Mouse (Mus musculus) erythroblast, embryonic 14.5 days (primary cell): Measurements from ENCODE around the gene B230118H07Rik. TPM values are rescaled to one million over a fixed set of nuclear protein-coding genes. Genes with fewer than 3 reads are reported as not detected.

Experiments
- H3K27me3 ChIP-seq: 2 replicates; pipeline ENCODE4 v1.6.1; 2012; ENCODE audit warnings: inconsistent platforms; ENCODE audit not compliant: control insufficient read depth
- H3K36me3 ChIP-seq: 2 replicates; pipeline ENCODE4 v1.6.1; 2012; ENCODE audit warnings: mild to moderate bottlenecking, inconsistent platforms; ENCODE audit not compliant: control insufficient read depth
- H3K4me1 ChIP-seq: 2 replicates; pipeline ENCODE4 v1.6.1; 2012; ENCODE audit warnings: inconsistent platforms; ENCODE audit not compliant: control insufficient read depth
- H3K4me3 ChIP-seq: replicated peaks from 2 replicates; pipeline ENCODE3; 2012; ENCODE audit warnings: moderate library complexity, mild to moderate bottlenecking, inconsistent platforms
- H3K9me3 ChIP-seq: 2 replicates; pipeline ENCODE4 v1.6.1; 2012; ENCODE audit warnings: low read length, inconsistent platforms, mixed read lengths; ENCODE audit not compliant: control insufficient read depth
- GATA1 ChIP-seq: IDR thresholded peaks from 2 replicates; pipeline ENCODE4 v1.6.1; 2012; ENCODE audit warnings: low read length, inconsistent platforms, mixed read lengths
- TAL1 ChIP-seq: IDR thresholded peaks from 3 replicates; pipeline ENCODE4 v1.6.1; 2012; ENCODE audit warnings: low read length, inconsistent platforms, mixed read lengths
- polyA plus RNA-seq: library from polyadenylated mRNA; stranded (reverse); fragments of >175 nt; gene quantifications from 2 replicates; pipeline ENCODE4 v1.2.3, GENCODE M21; 2012

Gene B230118H07Rik
- polyA plus RNA-seq, 1 experiment = 0.13 TPM

DNA sequence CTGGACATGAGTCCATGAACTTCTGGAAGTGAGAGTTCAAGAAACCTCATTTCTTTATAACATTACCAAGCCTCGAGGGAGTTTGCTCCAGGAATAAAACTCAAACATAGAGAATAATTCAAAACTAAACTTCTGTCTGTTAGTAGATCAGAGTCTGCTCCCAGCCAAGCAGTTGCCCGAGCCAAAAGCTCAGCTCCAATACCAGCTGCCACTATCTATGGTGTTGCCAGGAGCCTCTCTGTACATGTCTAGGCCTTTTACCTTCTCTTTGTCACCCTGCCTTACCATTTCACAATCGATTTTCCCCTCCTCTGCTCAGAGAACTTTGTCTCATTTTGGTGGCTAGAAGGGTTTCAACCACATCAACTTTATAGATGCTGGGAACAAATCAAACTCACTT, 24.2 kb upstream of the B230118H07Rik start:
- peaks cover 7% of the 10 kb centered on the region for H3K4me1 ChIP-seq
- H3K36me3 ChIP-seq = no peaks in the 10 kb centered on the region
- TF ChIP-seq TAL1 (no peak), GATA1 (no peak)

DNA sequence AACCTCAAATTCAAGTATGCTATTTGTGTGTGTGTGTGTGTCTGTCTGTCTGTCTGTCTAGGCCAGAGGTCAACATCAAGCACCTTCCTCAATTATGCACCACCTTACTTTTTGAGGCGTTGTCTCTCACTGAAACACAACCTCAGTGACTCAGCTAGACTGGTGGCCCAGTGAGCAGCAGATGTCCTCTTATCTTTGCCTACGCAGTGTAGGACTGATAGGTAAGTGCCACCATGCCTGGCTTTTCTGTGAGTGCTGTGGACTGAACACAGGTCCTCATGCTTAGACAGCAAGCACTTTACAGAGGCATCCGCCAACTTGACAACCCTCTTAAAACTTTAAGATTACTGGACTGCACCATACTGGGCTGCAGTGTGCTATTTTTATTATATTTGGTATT, 19.4 kb upstream of the B230118H07Rik start:
- Histone ChIP-seq H3K36me3 (no peaks in the 10 kb centered on the region), H3K4me1 (peaks cover 2% of the 10 kb centered on the region; the same call in 1 of the 2 replicates), H3K9me3 (peaks cover 2% of the 10 kb centered on the region; the same call in 1 of the 2 replicates), H3K4me3 (no peak overlapping the region), H3K27me3 (no peaks in the 10 kb centered on the region; the same call in 1 of the 2 replicates)
- no peak for TF ChIP-seq GATA1
- no peak for TF ChIP-seq TAL1

More for the DNA sequence above, 24.2 kb upstream of the B230118H07Rik start:
- peaks cover 20% of the 10 kb centered on the region for H3K27me3 ChIP-seq
- H3K9me3 ChIP-seq = peaks cover 2% of the 10 kb centered on the region; the same call in 1 of the 2 replicates
- no peak overlapping the region for H3K4me3 ChIP-seq

DNA sequence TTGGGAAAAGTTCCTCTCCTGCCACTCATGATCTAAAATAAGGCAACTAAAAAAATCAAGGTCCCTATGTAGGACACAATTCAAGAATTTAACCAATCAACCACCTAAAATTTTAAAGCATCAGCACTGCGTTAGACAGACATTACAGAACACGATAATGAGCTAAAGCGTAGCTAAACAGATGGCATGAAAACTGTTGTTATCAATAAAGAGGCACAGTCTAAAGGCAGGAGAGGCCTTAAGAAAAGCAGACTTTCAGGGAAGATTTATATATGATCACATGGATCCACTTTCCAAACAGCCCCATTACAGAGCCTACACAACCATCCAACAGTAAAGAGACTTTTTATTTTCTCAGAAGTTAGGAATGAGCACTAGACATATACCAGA, 16.4 kb upstream of the B230118H07Rik start:
- Histone ChIP-seq H3K27me3 (no peaks in the 10 kb centered on the region), H3K4me1 (peaks cover 2% of the 10 kb centered on the region; the same call in 1 of the 2 replicates), H3K36me3 (no peaks in the 10 kb centered on the region), H3K4me3 (no peak overlapping the region), H3K9me3 (peaks cover 2% of the 10 kb centered on the region; the same call in 1 of the 2 replicates)
- no peak for TF ChIP-seq TAL1
- TF ChIP-seq GATA1 = no peak

DNA sequence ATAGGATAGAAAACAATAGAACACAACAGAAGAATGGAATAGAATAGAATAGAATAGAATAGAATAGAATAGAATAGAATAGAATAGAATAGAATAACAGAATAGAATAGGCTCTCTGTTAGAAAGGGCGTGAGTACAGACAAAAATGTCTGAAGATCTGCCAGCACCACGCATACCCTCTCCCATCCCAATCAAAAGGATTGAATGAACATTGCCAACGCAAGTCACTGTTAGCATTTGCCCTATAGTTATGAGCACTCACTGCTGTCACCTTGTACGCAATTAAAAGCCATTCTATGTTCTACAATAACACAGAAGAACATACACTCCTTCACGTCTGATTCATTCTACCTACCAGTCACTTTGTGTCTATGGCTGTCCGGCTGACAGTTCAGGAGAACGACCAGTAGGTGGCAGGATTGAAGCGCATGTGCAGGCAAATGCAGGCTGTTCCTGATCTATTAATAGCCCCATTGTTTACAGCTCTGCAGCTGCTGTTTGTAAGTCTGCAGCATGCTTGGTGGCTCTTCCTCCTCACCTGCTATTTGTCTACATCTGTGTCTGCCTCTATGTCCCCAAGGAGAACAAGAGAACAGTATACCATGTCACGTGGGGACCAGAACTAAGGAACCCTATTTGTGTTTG, 15.8 kb upstream of the B230118H07Rik start:
- no peaks in the 10 kb centered on the region for H3K27me3 ChIP-seq
- peaks cover 2% of the 10 kb centered on the region; the same call in 1 of the 2 replicates for H3K9me3 ChIP-seq
- H3K36me3 ChIP-seq = no peaks in the 10 kb centered on the region
- H3K4me3 ChIP-seq = no peak overlapping the region
- peaks cover 2% of the 10 kb centered on the region; the same call in 1 of the 2 replicates for H3K4me1 ChIP-seq
- TF ChIP-seq TAL1 = no peak
- TF ChIP-seq GATA1 = no peak

DNA sequence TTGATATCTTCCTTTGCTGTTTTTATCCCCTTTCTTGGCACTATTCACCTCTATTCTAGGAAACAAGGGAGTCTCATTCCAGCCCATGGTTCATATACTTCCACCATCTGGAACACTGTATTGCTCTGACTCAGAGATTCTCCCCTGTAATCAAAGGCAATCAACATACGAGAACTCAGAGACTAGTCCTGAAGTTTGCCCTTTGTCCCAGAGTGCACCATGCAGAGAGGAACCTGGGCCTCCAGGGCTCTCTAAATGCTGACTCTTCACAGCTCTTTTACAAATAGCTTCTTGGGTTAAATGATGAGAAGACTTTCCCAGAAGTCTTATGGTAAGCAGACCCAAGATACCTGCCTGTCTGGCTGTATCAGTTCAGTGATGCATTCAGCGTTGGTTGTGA, 11.2 kb upstream of the B230118H07Rik start:
- Histone ChIP-seq H3K4me1 (no peaks in the 10 kb centered on the region), H3K36me3 (no peaks in the 10 kb centered on the region), H3K4me3 (no peak overlapping the region), H3K9me3 (no peaks in the 10 kb centered on the region), H3K27me3 (no peaks in the 10 kb centered on the region)
- TF ChIP-seq TAL1 (no peak), GATA1 (no peak)

DNA sequence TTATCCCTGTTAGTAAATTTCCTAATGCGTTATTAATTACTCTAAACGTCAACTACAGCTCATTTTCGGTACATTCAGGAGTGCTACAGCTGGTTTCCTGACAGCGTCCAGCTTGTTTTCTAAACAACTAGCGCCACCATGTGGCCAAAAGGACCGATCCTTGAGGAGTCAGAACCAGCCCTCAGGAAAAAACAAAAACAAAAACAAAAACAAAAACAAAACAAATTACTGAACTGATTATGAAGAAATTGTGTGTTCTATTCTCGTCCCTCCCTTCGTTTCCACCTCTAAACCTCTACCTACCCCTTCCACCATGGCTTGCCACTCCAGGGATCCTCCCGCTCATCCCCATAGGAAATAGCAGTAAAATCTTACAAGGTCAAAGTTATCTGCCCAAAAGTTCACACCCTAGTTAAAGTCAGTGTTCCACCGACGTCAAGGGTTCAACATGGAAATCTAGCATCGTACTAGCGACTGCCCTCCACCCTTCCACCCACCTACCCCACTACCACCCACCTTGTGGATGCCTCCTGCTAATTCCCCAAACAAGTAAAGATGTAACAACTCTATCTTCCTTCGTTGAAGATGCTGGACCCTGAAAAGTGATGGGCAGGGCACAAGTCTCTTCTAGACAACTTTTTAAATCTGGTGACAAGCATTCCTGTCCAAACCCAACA, 3.7 kb upstream of the B230118H07Rik start:
- H3K4me1 ChIP-seq = peaks cover 6% of the 10 kb centered on the region
- no peak for TF ChIP-seq TAL1
- no peak for TF ChIP-seq GATA1
- H3K9me3 ChIP-seq = no peaks in the 10 kb centered on the region
- no peaks in the 10 kb centered on the region for H3K27me3 ChIP-seq
- no peaks in the 10 kb centered on the region for H3K36me3 ChIP-seq
- H3K4me3 ChIP-seq = no peak overlapping the region

DNA sequence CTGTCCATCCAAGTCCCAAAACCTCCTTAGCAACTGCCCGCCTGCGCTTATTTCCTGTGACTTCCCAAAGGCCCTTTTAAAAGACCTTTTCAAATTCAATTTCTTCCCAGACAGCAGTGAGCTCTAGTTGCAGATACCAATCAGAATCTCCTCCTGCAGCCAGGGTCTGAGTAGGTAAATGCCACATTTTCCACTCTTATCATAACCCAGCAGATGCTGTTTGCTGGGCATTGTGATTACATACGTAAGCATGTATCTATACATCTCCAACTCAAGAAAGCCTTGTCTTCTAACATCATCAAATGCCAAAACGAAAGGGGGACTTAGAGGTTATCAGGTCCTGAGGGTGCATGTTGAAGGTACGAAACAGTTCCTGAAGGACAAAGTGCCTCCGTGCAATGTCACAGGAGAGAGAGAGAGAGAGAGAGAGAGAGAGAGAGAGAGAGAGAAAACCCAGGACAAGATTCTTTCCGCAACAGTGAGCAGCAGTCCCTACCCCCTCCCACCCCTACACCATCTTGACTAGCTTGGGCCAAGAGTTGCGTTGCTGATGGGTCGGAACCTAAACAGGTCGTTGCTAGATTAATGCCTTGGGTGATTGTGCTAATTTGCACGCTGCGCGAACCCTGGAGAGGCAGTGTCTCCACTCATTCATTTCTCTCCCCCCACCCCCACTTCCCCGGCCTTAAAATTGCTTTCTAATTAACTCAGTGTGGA, 3.0 kb upstream of the B230118H07Rik start:
- Histone ChIP-seq H3K27me3 (no peaks in the 10 kb centered on the region), H3K4me1 (peaks cover 6% of the 10 kb centered on the region), H3K36me3 (no peaks in the 10 kb centered on the region), H3K4me3 (no peak overlapping the region), H3K9me3 (no peaks in the 10 kb centered on the region)
- TF ChIP-seq GATA1 (no peak), TAL1 (no peak)

DNA sequence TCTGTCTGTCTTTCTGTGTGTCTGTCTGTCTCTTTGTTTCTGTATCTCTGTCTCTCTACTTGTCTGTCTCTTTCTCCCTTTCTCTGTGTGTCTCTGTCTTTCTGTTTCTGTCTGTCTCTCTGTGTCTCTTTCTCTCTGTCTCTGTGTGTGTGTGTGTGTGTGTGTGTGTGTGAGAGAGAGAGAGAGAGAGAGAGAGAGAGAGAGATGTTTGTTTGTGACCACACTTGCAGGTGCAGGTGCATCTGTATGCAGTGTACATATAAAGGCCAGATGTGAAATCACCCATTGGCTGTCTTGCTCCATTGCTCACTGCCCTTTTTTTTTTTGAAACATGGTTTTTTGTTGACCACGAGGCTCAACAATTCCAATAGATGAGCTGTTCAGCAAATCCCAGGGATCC, 1.1 kb upstream of the B230118H07Rik start:
- TF ChIP-seq TAL1 = no peak
- TF ChIP-seq GATA1 = no peak
- Histone ChIP-seq H3K9me3 (no peaks in the 10 kb centered on the region), H3K4me3 (no peak overlapping the region), H3K27me3 (no peaks in the 10 kb centered on the region), H3K36me3 (no peaks in the 10 kb centered on the region), H3K4me1 (peaks cover 6% of the 10 kb centered on the region)

DNA sequence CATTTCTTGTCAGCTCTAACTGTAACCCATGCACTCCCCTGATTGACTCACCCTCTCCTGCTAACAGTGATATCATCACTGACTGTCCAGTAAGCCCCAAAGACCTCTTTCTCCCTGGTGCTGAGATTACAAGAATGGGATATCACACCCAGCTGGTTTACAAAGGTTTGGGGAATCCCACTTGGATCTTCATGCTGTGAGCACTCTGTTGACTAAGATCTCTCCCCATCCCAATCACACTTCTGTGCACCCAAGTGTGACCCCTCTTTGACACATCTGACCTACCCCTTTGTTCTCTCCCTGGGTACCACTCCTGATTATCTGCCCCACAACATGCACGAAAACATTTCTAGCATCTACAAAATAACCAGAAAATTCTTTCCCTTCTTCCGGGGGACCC, 971 bp downstream of the B230118H07Rik start:
- no peak overlapping the region for H3K4me3 ChIP-seq
- H3K36me3 ChIP-seq = no peaks in the 10 kb centered on the region
- peaks cover 3% of the 10 kb centered on the region; the same call in 1 of the 2 replicates for H3K9me3 ChIP-seq
- H3K27me3 ChIP-seq = no peaks in the 10 kb centered on the region
- peaks cover 6% of the 10 kb centered on the region for H3K4me1 ChIP-seq
- TF ChIP-seq GATA1 (no peak), TAL1 (no peak)
